Mouse (Mus musculus) v-Abl transformed pro-B cells (cell line): Measurements from ENCODE around the gene Dennd5b.

ENCODE experiments used
- in situ Hi-C, 2 experiments: fragments of 400-800 bp; cut with MboI; formaldehyde crosslinking; loops; one replicate each; pipeline ENCODE4 v1.15.1; 2025; ENCODE audit not compliant: unreplicated experiment in 2 of 2

Gene Dennd5b

GRCm38 (mm10) chr6:148971385-148971940, 130.0 kb downstream of the Dennd5b start:
- in situ Hi-C loops = no loop called here

- in situ Hi-C loops = no loop called here
Measured at GRCm38 (mm10) chr6:148961285-148961684, 140.2 kb downstream of the Dennd5b start.

- in situ Hi-C loops = no loop called here
Measured at GRCm38 (mm10) chr6:148959540-148960238, 141.8 kb downstream of the Dennd5b start.

- in situ Hi-C loops = no loop called here
Measured at GRCm38 (mm10) chr6:148958712-148959111, 142.8 kb downstream of the Dennd5b start.

- in situ Hi-C loops = no loop called here
Measured at GRCm38 (mm10) chr6:148957046-148957445, 144.4 kb downstream of the Dennd5b start.

- in situ Hi-C loops = no loop called here
Measured at GRCm38 (mm10) chr6:148955641-148956420, 145.6 kb downstream of the Dennd5b start.

- in situ Hi-C loops = no loop called here
Measured at GRCm38 (mm10) chr6:148946881-148947405, 154.5 kb downstream of the Dennd5b start.

- in situ Hi-C loops = no loop called here
Measured at GRCm38 (mm10) chr6:148946409-148946742, 155.1 kb downstream of the Dennd5b start, which contains the start of gene Sinhcaf. TSS of gene Sinhcaf (minus strand) at chr6:148946467.

- in situ Hi-C loops = no loop called here
Measured at GRCm38 (mm10) chr6:148945509-148946408, 155.7 kb downstream of the Dennd5b start.

- in situ Hi-C loops = loop anchor here (5.0 kb wide), 2 partner anchors 47 to 172 kb away; no protein-coding TSS in a partner anchor
Measured at GRCm38 (mm10) chr6:148944767-148945508, 156.5 kb downstream of the Dennd5b start.

- in situ Hi-C loops = loop anchor here (5.0 kb wide), 2 partner anchors 48 to 173 kb away; no protein-coding TSS in a partner anchor
Measured at GRCm38 (mm10) chr6:148944344-148944766, 157.1 kb downstream of the Dennd5b start.

GRCm38 (mm10) chr6:148943695-148944094, 157.8 kb downstream of the Dennd5b start:
- in situ Hi-C loops = loop anchor here (5.0 kb wide), 2 partner anchors 49 to 174 kb away; no protein-coding TSS in a partner anchor

GRCm38 (mm10) chr6:148942406-148942805, 159.1 kb downstream of the Dennd5b start:
- in situ Hi-C loops = loop anchor here (5.0 kb wide), 2 partner anchors 50 to 175 kb away; no protein-coding TSS in a partner anchor

GRCm38 (mm10) chr6:148941880-148942279, 159.6 kb downstream of the Dennd5b start:
- in situ Hi-C loops = loop anchor here (5.0 kb wide), 2 partner anchors 50 to 175 kb away; no protein-coding TSS in a partner anchor

- in situ Hi-C loops = loop anchor here (5.0 kb wide), 2 partner anchors 52 to 177 kb away; no protein-coding TSS in a partner anchor
Measured at GRCm38 (mm10) chr6:148940383-148940782, 161.1 kb downstream of the Dennd5b start.
